Mouse (Mus musculus): ENCODE measurements around the gene 9230112D13Rik. TPM values are rescaled to one million over a fixed set of nuclear protein-coding genes. Genes with fewer than 3 reads are reported as not detected.

Gene 9230112D13Rik
- total and polyA plus RNA-seq, 3 experiments: 1.6 to 1.9 (median 1.7) TPM

- no peak for DNase-seq (ENCODE audit: extremely low read depth)
Observed at GRCm38 (mm10) chr14:34466291-34466690, 56.3 kb downstream of the 9230112D13Rik start.

More at GRCm38 (mm10) chr14:34466291-34466690, 56.3 kb downstream of the 9230112D13Rik start:
- Histone ChIP-seq H3K4me1 (ENCODE audit: control insufficient read depth in 1 of 2, insufficient read depth in 2 of 2) (peaks cover 0 to 16% of the 10 kb centered on the region in 2 experiments; a peak in 2 of 4 replicates), H3K27ac (ENCODE audit: insufficient read depth, low read depth) (no peak overlapping the region), H3K36me3 (replicated peaks in 1 of 2; ENCODE audit: control insufficient read depth in 1 of 2, insufficient read depth in 1 of 2, low read length in 1 of 2) (no peaks in the 10 kb centered on the region), H3K9ac (ENCODE audit: insufficient read depth, low read depth) (no peak overlapping the region), H3K9me3 (replicated peaks; ENCODE audit: low read length) (no peaks in the 10 kb centered on the region), H3K27me3 (replicated peaks) (no peaks in the 10 kb centered on the region), H3K79me2 (replicated peaks; ENCODE audit: control insufficient read depth, extremely low read depth, insufficient read depth, poor library complexity, severe bottlenecking) (peaks cover 54% of the 10 kb centered on the region), H3K4me3 (replicated peaks in 1 of 3; ENCODE audit: low read depth in 2 of 3, low read length in 2 of 3, poor library complexity in 1 of 3) (no peak overlapping the region), H3K4me2 (ENCODE audit: insufficient read depth, low read depth, poor library complexity, severe bottlenecking) (no peak overlapping the region)
- in situ Hi-C loops (cut with MboI; ENCODE audit: low pct_ligation_motif_present, low pct_unique_long_range_greater_than_20kb, low sequenced_read_pairs): no loop called here
- dilution Hi-C loops (cut with MboI; ENCODE audit: extremely low pct_ligation_motif_present, extremely low pct_unique_long_range_greater_than_20kb, low sequenced_read_pairs): no loop called here
- no peak for TF ChIP-seq NRF1 (IDR thresholded peaks at IDR 0.05; ENCODE audit: low read depth, low read length)
- no peak for TF ChIP-seq MXI1 (IDR thresholded peaks at IDR 0.05; ENCODE audit: low read depth, low read length)
- TF ChIP-seq GABPA (IDR thresholded peaks at IDR 0.05; ENCODE audit: insufficient replicate concordance, low read depth, low read length): no peak
- TF ChIP-seq JUND (conservative IDR thresholded peaks at IDR 0.05; ENCODE audit: low read depth, low read length): no peak
- TF ChIP-seq ZC3H11A (IDR thresholded peaks at IDR 0.05; ENCODE audit: low read depth, low read length): no peak
- TF ChIP-seq RAD21 (IDR thresholded peaks at IDR 0.05; ENCODE audit: low read depth, low read length): no peak
- no peak for TF ChIP-seq MYC (IDR thresholded peaks at IDR 0.05; ENCODE audit: low read depth, low read length)
- TF ChIP-seq TBP (conservative IDR thresholded peaks at IDR 0.05; ENCODE audit: low read depth, low read length): no peak

Other genes starting within 250 kb of the 9230112D13Rik start
- gene Shld2, start 212.3 kb downstream of the 9230112D13Rik start, total RNA-seq (2012; rRNA removed): 13.4 and 13.9 TPM in 2 replicates
- 21.8 and 24.1 TPM in 2 replicates for gene Shld2, start 212.3 kb downstream of the 9230112D13Rik start, total RNA-seq (2014; rRNA removed)
- 11.4 and 12.0 TPM in 2 replicates for gene Shld2, start 212.3 kb downstream of the 9230112D13Rik start, polyA plus RNA-seq (2012; ENCODE audit: insufficient read length, low read depth)
- 87.3 and 89.9 TPM in 2 replicates for gene Glud1, start 212.1 kb downstream of the 9230112D13Rik start, total RNA-seq (2012; rRNA removed)
- 116 and 118 TPM in 2 replicates for gene Glud1, start 212.1 kb downstream of the 9230112D13Rik start, total RNA-seq (2014; rRNA removed)
- gene Glud1, start 212.1 kb downstream of the 9230112D13Rik start, polyA plus RNA-seq (2012; ENCODE audit: insufficient read length, low read depth): 134 and 143 TPM in 2 replicates
- not detected in 2 replicates for gene Fam25c, start 167.4 kb downstream of the 9230112D13Rik start, total RNA-seq (2012; rRNA removed)
- gene Fam25c, start 167.4 kb downstream of the 9230112D13Rik start, total RNA-seq (2014; rRNA removed): not detected in 2 replicates
- not detected in 2 replicates for gene Fam25c, start 167.4 kb downstream of the 9230112D13Rik start, polyA plus RNA-seq (2012; ENCODE audit: insufficient read length, low read depth)
- 0.21 and 0.50 TPM in 2 replicates for gene Sncg, start 148.0 kb downstream of the 9230112D13Rik start, total RNA-seq (2012; rRNA removed)
- 0.50 TPM in 1 of 2 replicates, not detected in the other for gene Sncg, start 148.0 kb downstream of the 9230112D13Rik start, total RNA-seq (2014; rRNA removed)
- 0.27 TPM in 1 of 2 replicates, not detected in the other for gene Sncg, start 148.0 kb downstream of the 9230112D13Rik start, polyA plus RNA-seq (2012; ENCODE audit: insufficient read length, low read depth)
- gene Mmrn2, start 147.3 kb downstream of the 9230112D13Rik start, total RNA-seq (2012; rRNA removed): 0.04 TPM in 1 of 2 replicates, not detected in the other
- not detected in 2 replicates for gene Mmrn2, start 147.3 kb downstream of the 9230112D13Rik start, total RNA-seq (2014; rRNA removed)
- 0.06 and 0.10 TPM in 2 replicates for gene Mmrn2, start 147.3 kb downstream of the 9230112D13Rik start, polyA plus RNA-seq (2012; ENCODE audit: insufficient read length, low read depth)
- 26.2 and 32.6 TPM in 2 replicates for gene Bmpr1a, start 19.5 kb downstream of the 9230112D13Rik start, total RNA-seq (2012; rRNA removed)
- gene Bmpr1a, start 19.5 kb downstream of the 9230112D13Rik start, total RNA-seq (2014; rRNA removed): 46.7 and 47.9 TPM in 2 replicates
- 29.8 and 30.1 TPM in 2 replicates for gene Bmpr1a, start 19.5 kb downstream of the 9230112D13Rik start, polyA plus RNA-seq (2012; ENCODE audit: insufficient read length, low read depth)
- 0.04 and 0.08 TPM in 2 replicates for gene Ldb3, start 65.9 kb upstream of the 9230112D13Rik start, total RNA-seq (2012; rRNA removed)
- gene Ldb3, start 65.9 kb upstream of the 9230112D13Rik start, total RNA-seq (2014; rRNA removed): 0.04 TPM in 1 of 2 replicates, not detected in the other
- gene Ldb3, start 65.9 kb upstream of the 9230112D13Rik start, polyA plus RNA-seq (2012; ENCODE audit: insufficient read length, low read depth): not detected in 2 replicates
- not detected in 2 replicates for gene Opn4, start 77.3 kb upstream of the 9230112D13Rik start, total RNA-seq (2012; rRNA removed)
- not detected in 2 replicates for gene Opn4, start 77.3 kb upstream of the 9230112D13Rik start, total RNA-seq (2014; rRNA removed)
- not detected in 2 replicates for gene Opn4, start 77.3 kb upstream of the 9230112D13Rik start, polyA plus RNA-seq (2012; ENCODE audit: insufficient read length, low read depth)
- 114 and 119 TPM in 2 replicates for gene Wapl, start 151.1 kb upstream of the 9230112D13Rik start, total RNA-seq (2012; rRNA removed)
- 77.7 and 89.5 TPM in 2 replicates for gene Wapl, start 151.1 kb upstream of the 9230112D13Rik start, total RNA-seq (2014; rRNA removed)
- gene Wapl, start 151.1 kb upstream of the 9230112D13Rik start, polyA plus RNA-seq (2012; ENCODE audit: insufficient read length, low read depth): 79.2 and 90.6 TPM in 2 replicates